Mouse (Mus musculus): ENCODE data around the gene Gm43064. TPM values are rescaled to one million over a fixed set of nuclear protein-coding genes. Genes with fewer than 3 reads are reported as not detected.

Gm43064 gene
- under 1 TPM in 1 of 2 experiments, not detected in 1; 0.24 TPM for total RNA-seq (2023)

DNA sequence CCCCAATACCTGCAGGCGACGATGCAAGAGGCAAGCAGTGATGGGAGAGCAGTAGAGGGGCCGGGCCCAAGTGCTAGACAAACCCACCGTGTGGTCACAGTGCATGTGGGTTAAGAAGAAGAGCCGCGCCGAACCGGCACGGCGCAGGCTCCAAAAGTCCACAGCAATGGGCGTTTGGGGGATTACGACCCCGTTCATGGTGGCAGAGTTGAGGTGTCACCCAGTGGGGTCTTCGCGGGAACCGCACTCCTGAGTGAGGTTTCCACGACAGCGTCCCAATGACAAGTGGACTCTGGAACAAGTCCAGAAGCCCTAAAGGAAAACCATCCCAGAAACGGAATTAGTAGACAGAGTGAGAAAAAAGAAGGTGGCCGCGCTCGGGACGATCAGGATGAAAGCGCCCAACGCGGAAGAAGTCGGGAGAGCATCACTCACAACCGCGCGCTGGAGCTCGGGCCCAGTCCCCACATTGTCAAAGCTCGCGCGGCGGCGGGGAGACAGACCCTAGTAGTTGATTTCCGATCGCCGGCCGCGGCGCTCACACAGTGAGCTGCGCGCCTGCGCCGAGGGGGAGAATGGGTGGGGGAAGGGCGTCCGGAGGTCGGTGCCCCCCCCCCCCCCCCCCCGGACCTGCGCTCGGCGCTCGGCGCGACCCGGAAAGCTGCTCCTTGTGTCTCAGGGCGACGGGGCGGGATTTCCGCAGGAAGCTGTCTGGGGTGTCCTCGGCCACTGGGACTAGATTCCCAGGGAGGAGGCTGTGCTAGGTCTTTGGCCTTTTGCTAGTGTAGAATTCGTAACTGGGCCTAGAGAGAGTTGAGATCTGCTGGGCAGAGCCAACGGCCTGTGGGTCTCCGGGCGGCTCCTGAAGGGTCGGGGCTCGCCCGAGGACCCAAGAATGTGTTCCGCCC, at the start of gene Gm43064, which contains the start of the genes Dclre1b and Ap4b1:
TSS of gene Gm43064 (plus strand) at position 683 of the 908 bp plus-strand sequence.
TSS of gene Dclre1b (minus strand) at position 554 of the 908 bp plus-strand sequence.
TSS of gene Ap4b1 (plus strand) at position 630 of the 908 bp plus-strand sequence.

DNA sequence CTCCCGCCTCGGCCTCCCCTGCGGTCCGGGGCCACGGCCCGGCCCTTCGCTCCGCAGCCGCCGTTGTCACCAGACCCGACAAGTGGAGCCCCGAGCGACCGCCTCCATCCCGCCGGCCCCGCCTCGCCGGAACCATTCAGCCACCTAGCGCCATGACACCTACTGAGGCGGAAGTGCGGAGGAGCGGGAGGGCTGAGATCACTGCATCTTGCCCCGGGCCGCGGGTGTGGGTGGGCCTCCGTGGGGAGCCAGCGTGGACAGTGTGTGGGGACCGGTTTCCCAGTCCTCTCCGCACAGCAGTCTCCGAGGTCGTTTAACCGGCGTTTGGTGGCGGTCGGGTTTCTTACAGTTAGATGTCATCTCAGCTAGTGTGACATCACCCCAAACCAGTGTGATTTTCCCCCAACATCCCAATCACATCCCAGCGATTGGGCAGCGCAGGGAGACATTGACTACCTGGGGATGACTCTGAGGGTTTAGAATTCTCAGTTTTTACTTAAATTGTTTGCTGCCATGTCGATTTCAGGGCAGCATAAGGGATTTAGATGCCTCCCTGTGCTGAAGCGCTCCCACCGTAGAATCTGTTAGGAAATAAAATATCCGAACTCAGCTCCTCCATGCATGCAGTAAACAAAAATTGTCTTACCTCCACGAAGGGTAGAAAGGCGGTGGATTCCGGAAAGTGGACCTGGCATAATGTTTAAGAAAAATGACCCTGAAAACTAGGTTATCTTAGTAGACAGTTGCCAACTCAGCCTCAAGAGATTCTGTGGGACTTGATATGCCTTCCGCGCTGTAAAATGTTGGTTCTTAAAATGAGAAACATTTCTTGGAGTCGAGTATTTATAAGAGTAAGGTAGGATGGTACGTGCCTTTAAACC, 17.9 kb upstream of the Gm43064 start, which contains the start of gene Hipk1:
TSS of gene Hipk1 (minus strand) at position 334 of the 881 bp plus-strand sequence.

GRCm38 (mm10) chr3:103832426-103832825, 23.1 kb downstream of the Gm43064 start, which contains the start of gene Bcl2l15:
Bcl2l15 (plus strand) TSS chr3:103832601.

DNA sequence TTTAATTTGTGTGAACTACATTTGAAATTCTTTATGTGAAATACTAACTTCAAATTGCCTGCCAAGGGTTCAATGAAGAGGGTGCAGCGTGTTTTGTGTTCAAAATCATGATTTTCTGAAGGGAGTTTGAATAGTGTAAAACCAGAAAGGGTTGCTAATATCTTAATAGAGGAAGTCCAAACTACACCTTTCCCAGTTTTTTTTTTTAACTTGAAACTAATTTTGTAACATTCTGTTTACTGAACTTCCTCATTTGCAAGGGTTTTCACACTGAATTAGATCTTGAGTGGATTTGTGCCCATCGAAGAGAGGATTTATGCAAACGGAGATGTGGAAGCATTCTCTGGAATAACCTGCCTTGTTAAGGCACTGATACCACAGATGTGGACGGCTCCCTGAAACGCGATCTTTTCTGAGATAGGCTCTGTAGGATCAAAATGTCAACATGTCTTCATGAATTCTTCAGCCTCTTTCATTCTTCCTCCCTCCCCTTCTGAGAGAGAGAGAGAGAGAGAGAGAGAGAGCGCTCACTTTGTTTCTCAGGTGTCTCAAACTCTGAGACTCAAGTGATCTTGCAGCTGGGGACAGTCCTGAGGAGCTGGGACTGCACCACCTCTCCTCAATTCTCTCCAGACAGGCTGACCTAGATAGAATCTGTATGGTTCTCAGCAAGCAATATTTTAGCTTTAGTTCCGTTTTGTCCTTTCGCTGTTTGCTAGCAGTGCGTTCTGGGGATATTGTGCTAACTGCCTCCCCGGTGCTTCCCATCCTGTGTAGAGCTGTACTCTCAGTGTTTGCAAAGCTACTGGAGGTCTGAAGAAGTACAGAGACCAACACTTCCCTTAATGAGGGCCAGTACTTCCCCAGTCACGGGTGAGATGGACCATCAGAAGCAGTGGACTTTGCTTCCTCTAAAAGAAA, 49.8 kb downstream of the Gm43064 start, which contains the start of gene Ptpn22:
TSS of gene Ptpn22 (plus strand) at position 915 of the 921 bp plus-strand sequence.

Other genes starting within 250 kb of the Gm43064 start
- gene Syt6, start 234.3 kb upstream of the Gm43064 start, total RNA-seq (2023): not detected
- gene Atg4a-ps, start 163.5 kb upstream of the Gm43064 start, total RNA-seq (2023): 1 to 10 TPM in 1 of 2 experiments, under 1 TPM in 1; 0.33 to 1.2 TPM
- 1 to 10 TPM; 1.3 to 3.6 TPM for gene Olfml3, start 71.6 kb upstream of the Gm43064 start, total RNA-seq (2023)
- not detected for gene Gm10964, start 70.2 kb upstream of the Gm43064 start, total RNA-seq (2023)
- 100 to 1,000 TPM; 392 to 424 TPM for gene Hipk1, start 18.0 kb upstream of the Gm43064 start, total RNA-seq (2023)
- gene Dclre1b, start 129 bp upstream of the Gm43064 start, total RNA-seq (2023): 10 to 100 TPM; 59.3 to 61.6 TPM
- 10 to 100 TPM; 18.4 to 19.4 TPM for gene Ap4b1, start 53 bp upstream of the Gm43064 start, total RNA-seq (2023)
- gene Bcl2l15, start 23.0 kb downstream of the Gm43064 start, total RNA-seq (2023): 1 to 10 TPM in 1 of 2 experiments, under 1 TPM in 1; 0.79 to 2.1 TPM
- 10 to 100 TPM; 58.0 to 66.1 TPM for gene Ptpn22, start 50.2 kb downstream of the Gm43064 start, total RNA-seq (2023)
- gene Rsbn1, start 104.5 kb downstream of the Gm43064 start, total RNA-seq (2023): 10 to 100 TPM; 18.2 to 18.5 TPM
- gene Phtf1, start 158.5 kb downstream of the Gm43064 start, total RNA-seq (2023): 1 to 10 TPM; 7.8 to 8.7 TPM